Mouse (Mus musculus) embryonic facial prominence, embryonic 14.5 days (tissue): ENCODE measurements around the gene Tubd1. TPM values are rescaled to one million over a fixed set of nuclear protein-coding genes. Genes with fewer than 3 reads are reported as not detected.

ENCODE experiments used
- ATAC-seq: fragments of 200-750 bp; cut with Nextera tagmentation; 2 replicates; pipeline ENCODE4 v1.8.0; 2017; ENCODE audit warnings: low read depth, moderate number of reproducible peaks, moderate TSS enrichment
- DNase-seq: peaks from one replicate; pipeline ENCODE4 v3.0.0-alpha.2; 2015; ENCODE audit warnings: low spot score
- H3K27ac ChIP-seq: fragments of 300-500 bp; sonication (generic); replicated peaks from 2 replicates; pipeline ENCODE4 v1.5.1; 2014; ENCODE audit warnings: low read depth, mild to moderate bottlenecking, low read length, moderate library complexity
- H3K27me3 ChIP-seq: fragments of 300-500 bp; sonication (generic); replicated peaks from 2 replicates; pipeline ENCODE4 v1.6.1; 2014; ENCODE audit warnings: low read length; ENCODE audit not compliant: control insufficient read depth, insufficient read depth
- H3K36me3 ChIP-seq: fragments of 300-500 bp; sonication (generic); 2 replicates; pipeline ENCODE4 v1.6.1; 2014; ENCODE audit warnings: low read length, mixed read lengths; ENCODE audit not compliant: control insufficient read depth, insufficient read depth
- H3K4me1 ChIP-seq: fragments of 300-500 bp; sonication (generic); 2 replicates; pipeline ENCODE4 v1.6.1; 2014; ENCODE audit warnings: antibody characterized with exemption, low read length; ENCODE audit not compliant: control insufficient read depth, insufficient read depth
- H3K4me2 ChIP-seq: fragments of 300-500 bp; sonication (generic); 2 replicates; pipeline ENCODE4 v1.6.1; 2014; ENCODE audit warnings: low read depth, mild to moderate bottlenecking, low read length, moderate library complexity, mixed read lengths
- H3K4me3 ChIP-seq: fragments of 300-500 bp; sonication (generic); 2 replicates; pipeline ENCODE4 v1.5.1; 2014; ENCODE audit warnings: low read depth, mild to moderate bottlenecking, low read length
- H3K9ac ChIP-seq: fragments of 300-500 bp; sonication (generic); 2 replicates; pipeline ENCODE4 v1.6.1; 2014; ENCODE audit warnings: low read depth, mild to moderate bottlenecking, low read length, moderate library complexity, mixed read lengths
- H3K9me3 ChIP-seq: fragments of 300-500 bp; sonication (generic); 2 replicates; pipeline ENCODE4 v1.6.1; 2016; ENCODE audit warnings: low read length; ENCODE audit not compliant: control insufficient read depth
- WGBS: fragments of 180-500 bp; shearing (Covaris S2); extraction: QIAGEN DNeasy Blood & Tissue Kit; methylation state at CpG from one replicate; pipeline ENCODE4 v1.1.7; 2014; 5-methylcytosine and 5-hydroxymethylcytosine counted together
- polyA plus RNA-seq: library from polyadenylated mRNA; unstranded; fragments of >200 nt; fragmentation: Nextera tagmentation; extraction: Ambion mirVana; gene quantifications from 2 replicates; pipeline ENCODE4 v1.2.1, GENCODE M21; 2014

The Tubd1 gene
- polyA plus RNA-seq, 1 experiment from 2014 or later = 10.8 TPM

DNA sequence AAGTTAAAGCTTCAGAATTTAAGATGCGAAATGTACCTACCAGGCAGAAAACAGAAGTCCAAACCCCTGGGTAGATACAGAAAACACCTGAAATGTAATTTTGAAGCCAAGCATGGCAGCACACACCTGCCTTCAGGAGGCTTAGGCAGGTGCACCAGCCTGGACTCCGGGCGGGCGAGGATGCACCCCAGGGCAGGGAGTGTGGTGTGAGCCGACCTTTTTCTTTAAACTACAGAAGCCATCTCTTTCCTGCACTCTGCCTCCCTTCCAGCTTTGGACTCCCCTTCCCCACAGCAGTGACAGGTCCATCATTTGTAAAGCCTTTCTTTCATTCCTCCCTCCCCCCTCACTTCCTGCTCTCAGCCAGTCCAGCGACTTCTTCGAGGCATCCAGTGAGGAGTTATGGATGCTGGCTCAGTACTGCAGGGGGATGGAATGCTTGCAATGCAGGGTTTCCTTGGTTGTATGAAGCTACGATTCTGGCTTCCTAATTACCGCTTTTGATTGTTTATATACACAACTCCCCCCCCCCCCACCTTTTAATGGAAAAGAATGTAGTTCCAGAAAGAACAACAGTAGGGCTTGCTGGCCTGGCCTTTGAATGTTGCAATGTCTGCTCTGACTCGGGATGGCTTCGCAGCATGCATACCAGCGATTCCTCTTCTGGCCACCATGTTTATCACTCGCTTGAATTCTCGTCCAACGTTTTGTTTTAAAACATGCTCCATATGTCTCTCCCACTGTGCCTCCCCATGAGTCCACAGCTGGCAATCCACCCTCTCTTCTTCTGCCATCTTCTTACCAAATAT, 26.5 kb downstream of the Tubd1 start:
- Histone ChIP-seq H3K9ac (no peak overlapping the region), H3K4me1 (peaks cover 24% of the 10 kb centered on the region), H3K4me3 (no peak overlapping the region), H3K27me3 (no peaks in the 10 kb centered on the region), H3K9me3 (no peaks in the 10 kb centered on the region), H3K4me2 (peak overlapping the region; percentile 33), H3K36me3 (no peaks in the 10 kb centered on the region), H3K27ac (peak overlapping the region; percentile 80)
- ATAC-seq (peak; percentile 42), DNase-seq (peak; percentile 75)
- WGBS = 15% methylated on average over 15 of the region's 15 CpGs

DNA sequence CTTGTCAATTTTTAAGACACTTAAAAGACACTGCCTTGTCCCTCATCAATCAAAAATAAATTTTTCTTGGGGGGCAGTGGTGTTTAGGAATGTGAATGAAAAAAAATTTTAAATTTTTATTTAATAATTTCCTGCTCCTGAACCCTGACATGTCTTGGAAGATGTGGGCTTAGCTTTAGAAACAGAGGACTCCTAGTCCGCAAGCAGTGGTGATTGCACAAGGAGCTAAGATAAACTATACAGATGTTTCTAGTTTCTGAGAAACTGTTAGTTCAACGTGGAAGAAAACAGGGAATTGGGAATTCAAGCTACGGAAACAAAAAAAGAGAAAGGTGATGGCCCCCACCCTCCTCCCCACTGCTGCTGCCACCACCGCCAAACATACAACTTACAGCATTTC, 27.1 kb downstream of the Tubd1 start:
- WGBS = 38% methylated on average over 4 of the region's 4 CpGs
- H3K4me2 ChIP-seq = 0 out of 2 replicates have a peak overlapping the region, but pooled peaks have one; percentile 33
- no peaks in the 10 kb centered on the region for H3K9me3 ChIP-seq
- H3K36me3 ChIP-seq = no peaks in the 10 kb centered on the region
- H3K4me3 ChIP-seq = no peak overlapping the region
- H3K27me3 ChIP-seq = no peaks in the 10 kb centered on the region
- no peak overlapping the region for H3K9ac ChIP-seq
- ATAC-seq (no peak), DNase-seq (no peak)
- peak overlapping the region; percentile 80 for H3K27ac ChIP-seq
- peaks cover 24% of the 10 kb centered on the region for H3K4me1 ChIP-seq

DNA sequence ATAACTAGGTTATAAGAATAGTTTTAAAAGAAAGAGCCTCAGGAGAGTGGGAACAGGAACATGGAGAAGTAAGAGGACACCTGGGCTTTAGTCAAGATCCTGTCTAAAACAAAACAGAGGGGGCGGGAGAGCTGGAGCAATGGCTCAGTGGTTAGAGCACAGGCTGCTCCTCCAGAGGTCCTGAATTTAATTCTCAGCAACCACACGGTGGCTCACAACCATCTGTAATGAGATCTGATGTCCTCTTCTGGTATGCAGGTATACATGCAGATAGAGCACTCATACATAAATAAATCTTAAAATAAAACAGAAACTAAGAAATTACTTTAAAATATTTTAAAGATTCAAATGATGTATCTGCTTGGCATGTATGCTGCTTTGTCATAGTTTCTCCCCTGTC, 27.8 kb downstream of the Tubd1 start:
- peaks cover 24% of the 10 kb centered on the region for H3K4me1 ChIP-seq
- no peaks in the 10 kb centered on the region for H3K36me3 ChIP-seq
- no peak overlapping the region for H3K9ac ChIP-seq
- no peak overlapping the region for H3K4me3 ChIP-seq
- peak overlapping the region; percentile 80; the same call in 1 of the 2 replicates for H3K27ac ChIP-seq
- no peaks in the 10 kb centered on the region for H3K9me3 ChIP-seq
- ATAC-seq = no peak
- no peaks in the 10 kb centered on the region for H3K27me3 ChIP-seq
- no peak for DNase-seq
- H3K4me2 ChIP-seq = no peak overlapping the region
- 62% methylated on average over 2 of the region's 2 CpGs for WGBS

DNA sequence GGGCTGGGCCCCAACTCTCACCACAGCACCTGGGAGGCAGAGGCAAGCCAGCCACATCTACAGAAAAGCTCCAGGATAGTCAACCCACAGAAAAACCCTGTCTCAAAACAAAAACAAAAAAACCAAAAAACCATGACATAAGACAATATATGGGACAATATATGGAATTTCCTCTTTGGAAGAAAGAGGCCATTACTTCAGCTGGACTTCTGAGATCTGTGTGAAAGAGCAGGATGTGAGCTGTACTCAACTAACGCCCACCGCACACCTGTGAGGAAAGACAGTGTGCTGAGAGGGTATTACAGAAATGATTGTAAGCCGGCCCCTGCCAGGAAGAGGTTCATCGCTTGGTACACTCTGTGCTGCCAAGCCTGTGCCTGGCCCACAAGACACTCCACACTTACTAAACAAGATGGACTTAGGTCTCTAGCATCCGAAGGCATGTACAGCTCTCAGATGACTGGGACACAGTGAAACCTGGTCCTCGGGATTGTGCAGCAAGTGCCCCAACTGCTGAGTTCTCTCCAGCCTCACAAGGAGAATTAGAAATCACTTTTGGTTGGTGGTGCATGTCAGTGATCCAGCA, 28.9 kb downstream of the Tubd1 start:
- no peak for ATAC-seq
- Histone ChIP-seq H3K27me3 (no peaks in the 10 kb centered on the region), H3K36me3 (no peaks in the 10 kb centered on the region), H3K4me1 (peaks cover 24% of the 10 kb centered on the region), H3K9ac (no peak overlapping the region), H3K9me3 (no peaks in the 10 kb centered on the region), H3K4me2 (no peak overlapping the region), H3K27ac (no peak overlapping the region), H3K4me3 (no peak overlapping the region)
- no peak for DNase-seq
- WGBS = 88% methylated on average over 6 of the region's 6 CpGs

DNA sequence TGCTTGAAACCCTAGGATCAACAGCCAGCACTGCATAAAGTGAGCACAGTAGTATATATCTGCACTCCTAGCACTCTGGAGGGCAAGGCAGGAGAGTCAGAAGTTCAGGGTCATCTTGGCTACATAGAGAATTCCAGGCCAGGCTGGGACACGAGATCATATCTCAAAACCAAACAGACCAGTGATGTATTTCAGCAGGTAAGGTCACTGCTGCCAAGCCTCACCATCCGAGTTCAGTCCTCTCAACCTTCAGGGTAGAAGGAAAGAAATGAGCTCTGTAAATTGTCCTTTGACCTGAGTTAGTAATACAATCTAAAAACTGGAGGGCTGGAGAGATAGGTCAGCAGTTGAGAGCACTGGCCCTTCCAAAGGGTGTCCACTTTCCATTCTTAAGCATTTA, 29.6 kb downstream of the Tubd1 start:
- no peak overlapping the region for H3K27ac ChIP-seq
- no peaks in the 10 kb centered on the region for H3K9me3 ChIP-seq
- 53% methylated on average over 2 of the region's 2 CpGs for WGBS
- no peak overlapping the region for H3K4me2 ChIP-seq
- peaks cover 28% of the 10 kb centered on the region for H3K4me1 ChIP-seq
- no peaks in the 10 kb centered on the region for H3K27me3 ChIP-seq
- H3K9ac ChIP-seq = no peak overlapping the region
- no peak overlapping the region for H3K4me3 ChIP-seq
- no peaks in the 10 kb centered on the region for H3K36me3 ChIP-seq
- DNase-seq (no peak), ATAC-seq (no peak)

DNA sequence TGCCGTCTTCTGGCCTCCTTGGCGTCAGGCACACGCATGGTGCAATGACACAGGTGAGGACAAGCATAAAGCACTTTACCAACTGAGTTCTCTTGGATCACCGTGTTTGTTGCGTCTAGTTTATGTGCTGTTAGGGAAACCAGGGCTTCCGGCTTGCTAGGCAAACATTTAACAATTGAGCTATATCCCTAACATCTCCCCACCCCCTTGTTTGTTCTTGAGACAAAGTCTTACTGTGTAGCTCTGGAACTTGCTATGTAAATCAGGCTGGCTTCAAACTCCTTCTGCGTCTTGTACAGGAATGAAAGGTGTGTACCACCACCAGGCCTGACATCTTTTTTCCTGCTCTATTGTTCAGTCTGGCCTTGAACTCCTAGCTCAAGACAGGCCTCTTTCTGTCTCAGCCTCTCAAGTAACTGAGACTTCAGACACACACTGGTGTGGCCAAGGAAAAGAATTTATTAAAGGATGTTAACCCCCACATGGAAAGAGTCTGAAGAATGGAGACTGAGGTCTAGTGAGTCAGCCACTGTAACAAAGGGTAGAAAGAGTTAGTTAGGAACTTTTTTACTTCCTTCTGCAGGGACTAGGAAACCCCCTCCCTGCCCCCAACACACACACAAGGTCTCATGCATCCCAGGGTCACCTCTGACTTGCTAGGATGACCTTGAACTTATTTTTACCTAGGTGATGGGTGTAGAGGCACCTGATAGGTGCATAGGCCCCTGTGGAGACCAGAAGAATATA, 31.0 kb downstream of the Tubd1 start:
- no peak overlapping the region for H3K4me3 ChIP-seq
- H3K27ac ChIP-seq = no peak overlapping the region
- H3K4me2 ChIP-seq = no peak overlapping the region
- H3K4me1 ChIP-seq = peaks cover 22% of the 10 kb centered on the region
- H3K27me3 ChIP-seq = no peaks in the 10 kb centered on the region
- no peak for ATAC-seq
- no peaks in the 10 kb centered on the region for H3K9me3 ChIP-seq
- H3K36me3 ChIP-seq = no peaks in the 10 kb centered on the region
- WGBS = 87% methylated on average over 7 of the region's 7 CpGs
- H3K9ac ChIP-seq = no peak overlapping the region
- peak; percentile 29 for DNase-seq

DNA sequence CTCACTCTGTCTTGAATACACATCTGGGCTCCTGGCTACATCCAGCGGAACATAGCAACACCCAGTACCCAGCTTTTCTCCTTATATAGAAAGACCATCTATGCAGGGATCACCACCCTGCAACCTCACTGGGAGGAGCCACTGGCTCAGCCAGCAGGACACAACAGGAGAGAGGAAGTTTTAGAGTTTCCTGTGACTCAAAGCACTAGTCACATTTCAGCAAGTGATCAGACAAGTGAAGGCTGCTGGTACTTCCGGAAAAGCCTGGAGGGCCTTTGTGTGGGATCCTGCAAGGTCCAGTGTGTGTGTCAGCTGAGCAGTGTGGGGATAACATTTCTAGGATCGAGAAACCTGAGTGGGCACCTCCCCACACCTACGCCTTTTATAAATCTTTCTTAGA, 32.4 kb downstream of the Tubd1 start:
- Histone ChIP-seq H3K4me1 (peaks cover 12% of the 10 kb centered on the region; the same call in 1 of the 2 replicates), H3K9me3 (no peaks in the 10 kb centered on the region), H3K9ac (no peak overlapping the region), H3K4me2 (no peak overlapping the region), H3K4me3 (no peak overlapping the region), H3K27ac (peak overlapping the region; percentile 29; the same call in 1 of the 2 replicates), H3K27me3 (no peaks in the 10 kb centered on the region), H3K36me3 (no peaks in the 10 kb centered on the region; the same call in 1 of the 2 replicates)
- WGBS = 49% methylated on average over 4 of the region's 4 CpGs
- DNase-seq = peak; percentile 42
- no peak for ATAC-seq

DNA sequence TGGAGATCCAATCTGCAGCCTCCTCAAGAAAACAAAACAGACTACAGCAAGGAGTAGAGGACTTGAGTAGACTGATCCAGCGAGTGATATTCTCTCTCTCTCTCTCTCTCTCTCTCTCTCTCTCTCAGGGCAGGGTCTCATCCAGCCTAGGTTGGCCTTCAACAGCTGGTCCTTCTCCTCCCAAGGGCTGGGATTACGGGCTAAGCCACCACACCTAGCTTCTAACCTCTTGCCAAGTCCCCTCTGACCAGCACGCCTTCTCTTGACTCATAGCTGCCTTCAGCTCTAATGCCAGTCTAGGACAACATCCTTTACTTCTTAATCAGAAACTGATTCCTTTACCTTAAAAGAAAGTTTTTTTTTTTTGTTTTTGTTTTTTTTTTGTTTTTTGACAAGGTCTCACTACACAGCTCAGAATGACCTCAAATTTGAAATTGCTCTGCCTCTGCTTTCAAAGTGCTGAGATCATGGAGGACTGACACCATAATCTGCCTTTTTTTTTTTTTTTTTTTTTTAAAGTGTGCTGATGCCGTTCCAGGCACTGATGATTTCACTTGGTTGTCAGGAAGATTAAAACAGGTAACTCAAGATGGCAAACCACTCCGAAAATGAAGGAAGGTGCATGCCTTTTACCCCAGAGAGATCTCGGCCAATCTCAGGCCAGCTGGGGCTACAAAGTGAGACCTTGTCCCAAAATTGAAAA, 33.5 kb downstream of the Tubd1 start:
- 64% methylated on average over 6 of the region's 6 CpGs for WGBS
- Histone ChIP-seq H3K4me1 (peaks cover 12% of the 10 kb centered on the region; the same call in 1 of the 2 replicates), H3K27ac (no peak overlapping the region), H3K9me3 (no peaks in the 10 kb centered on the region), H3K27me3 (no peaks in the 10 kb centered on the region), H3K4me3 (no peak overlapping the region), H3K4me2 (no peak overlapping the region), H3K9ac (no peak overlapping the region), H3K36me3 (no peaks in the 10 kb centered on the region; the same call in 1 of the 2 replicates)
- ATAC-seq (no peak), DNase-seq (no peak)
